Mouse (Mus musculus) Patski (cell line): Measurements from ENCODE around the gene Tbc1d14. TPM values are rescaled to one million over a fixed set of nuclear protein-coding genes. Genes with fewer than 3 reads are reported as not detected.

Experiments
- ATAC-seq: fragments of 100-300 bp; one replicate; pipeline ENCODE4 v1.8.0; 2021
- CTCF ChIA-PET: fragments of 350-600 bp; sonication (Branson Sonifier 250); formaldehyde crosslinking; loops from one replicate; lab custom pipeline; 2022; ENCODE audit warnings: inconsistent platforms; lab: Charles Lee
- POLR2A ChIA-PET: fragments of 350-600 bp; sonication (Branson Sonifier 250); formaldehyde crosslinking; loops from one replicate; lab custom pipeline; 2022; ENCODE audit warnings: antibody characterized with exemption, inconsistent platforms; lab: Charles Lee
- DNase-seq: peaks from one replicate; pipeline ENCODE4 v3.0.0-alpha.2; 2011; ENCODE audit warnings: low read depth, low spot score
- H3K27me3 ChIP-seq: fragments of 371-371 bp; one replicate; pipeline ENCODE4 v1.5.1; 2021
- CTCF ChIP-seq: fragments of 100-300 bp; IDR thresholded peaks from one replicate; pipeline ENCODE4 v1.5.1; 2021
- in situ Hi-C: fragments of 300-500 bp; cut with MboI; formaldehyde crosslinking; loops from 3 replicates; pipeline ENCODE4 v1.11.1; 2018; ENCODE audit warnings: low pct_unique_long_range_greater_than_20kb, mixed read lengths
- polyA plus RNA-seq: library from polyadenylated mRNA; unstranded; gene quantifications from one replicate; pipeline ENCODE4 v1.2.3, GENCODE M21; 2021

Gene Tbc1d14
- polyA plus RNA-seq, 1 experiment from 2014 or later: 49.8 TPM

GRCm38 (mm10) chr5:36602028-36602427 is 9.0 kb upstream of the Tbc1d14 start:
- no peak for DNase-seq
- in situ Hi-C loops: loop anchor here (5.0 kb wide), 2 partner anchors 85 to 140 kb away; no protein-coding TSS in a partner anchor

GRCm38 (mm10) chr5:36601492-36601891 is 8.4 kb upstream of the Tbc1d14 start:
- ChIA-PET POLR2A (interaction anchor here (0.7 kb wide), 1 partner anchor 146 kb away, joined by 3 read pairs; no protein-coding TSS in a partner anchor), CTCF (interaction anchor here (1.0 to 9.6 kb wide), 3 partner anchors 15 to 138 kb away, joined by 3 to 62 read pairs (median 8); no protein-coding TSS in a partner anchor)
- no peak for ATAC-seq
- in situ Hi-C loops: loop anchor here (5.0 kb wide), 2 partner anchors 86 to 141 kb away; no protein-coding TSS in a partner anchor
- no peaks in the 10 kb centered on the region for H3K27me3 ChIP-seq
- no peak for TF ChIP-seq CTCF
- no peak for DNase-seq

More at GRCm38 (mm10) chr5:36602028-36602427, 9.0 kb upstream of the Tbc1d14 start:
- no peak for TF ChIP-seq CTCF
- POLR2A ChIA-PET: interaction anchor here (0.7 to 1.2 kb wide), 2 partner anchors 77 to 146 kb away, joined by 3 read pairs; no protein-coding TSS in a partner anchor
- no peaks in the 10 kb centered on the region for H3K27me3 ChIP-seq
- no peak for ATAC-seq
- CTCF ChIA-PET: interaction anchor here (0.7 to 9.6 kb wide), 7 partner anchors 15 to 146 kb away, joined by 3 to 62 read pairs (median 3); no protein-coding TSS in a partner anchor

GRCm38 (mm10) chr5:36598883-36599282 is 5.8 kb upstream of the Tbc1d14 start:
- DNase-seq (no peak), ATAC-seq (no peak)
- ChIA-PET CTCF (interaction anchor here (1.0 to 2.0 kb wide), 3 partner anchors 100 to 149 kb away, joined by 3 to 10 read pairs (median 5); no protein-coding TSS in a partner anchor), POLR2A (no interaction called here)
- in situ Hi-C loops: no loop called here
- no peak for TF ChIP-seq CTCF
- H3K27me3 ChIP-seq: no peaks in the 10 kb centered on the region

- no peak for ATAC-seq
- in situ Hi-C loops: no loop called here
- no peak for DNase-seq
- no peak for TF ChIP-seq CTCF
- no peaks in the 10 kb centered on the region for H3K27me3 ChIP-seq
- ChIA-PET CTCF (interaction anchor here (1.0 to 2.0 kb wide), 3 partner anchors 9 to 144 kb away, joined by 3 to 10 read pairs (median 6); no protein-coding TSS in a partner anchor), POLR2A (interaction anchor here (0.8 to 1.0 kb wide), 2 partner anchors 115 to 141 kb away, joined by 3 read pairs; no protein-coding TSS in a partner anchor)
Measured at GRCm38 (mm10) chr5:36597653-36598052, 4.6 kb upstream of the Tbc1d14 start.

- CTCF ChIA-PET: interaction anchor here (2.5 kb wide), 1 partner anchor 143 kb away, joined by 8 read pairs; no protein-coding TSS in a partner anchor
- no peak for ATAC-seq
- H3K27me3 ChIP-seq: no peaks in the 10 kb centered on the region
- no peak for DNase-seq
- POLR2A ChIA-PET: no interaction called here
- TF ChIP-seq CTCF: no peak
- in situ Hi-C loops: no loop called here
Measured at GRCm38 (mm10) chr5:36596225-36596624, 3.1 kb upstream of the Tbc1d14 start.

- in situ Hi-C loops: no loop called here
- DNase-seq: no peak
- ChIA-PET POLR2A (no interaction called here), CTCF (interaction anchor here (0.9 to 2.5 kb wide), 7 partner anchors 10 to 147 kb away, joined by 3 to 8 read pairs (median 4); no protein-coding TSS in a partner anchor)
- TF ChIP-seq CTCF: no peak
- H3K27me3 ChIP-seq: no peaks in the 10 kb centered on the region
- peak; percentile 37 for ATAC-seq
Measured at GRCm38 (mm10) chr5:36595115-36595514, 2.0 kb upstream of the Tbc1d14 start.

- ATAC-seq (no peak), DNase-seq (no peak)
- TF ChIP-seq CTCF: no peak
- in situ Hi-C loops: no loop called here
- ChIA-PET POLR2A (no interaction called here), CTCF (interaction anchor here (0.9 to 2.5 kb wide), 4 partner anchors 10 to 148 kb away, joined by 3 to 8 read pairs (median 4); no protein-coding TSS in a partner anchor)
- no peaks in the 10 kb centered on the region for H3K27me3 ChIP-seq
Measured at GRCm38 (mm10) chr5:36594344-36594743, 1.3 kb upstream of the Tbc1d14 start.

GRCm38 (mm10) chr5:36590499-36590920 is 2.6 kb downstream of the Tbc1d14 start:
- in situ Hi-C loops: no loop called here
- ATAC-seq: no peak
- no peak for DNase-seq

GRCm38 (mm10) chr5:36584299-36584698 is 8.8 kb downstream of the Tbc1d14 start:
- in situ Hi-C loops: loop anchor here (5.0 kb wide), 1 partner anchor 57 kb away; no protein-coding TSS in a partner anchor
- DNase-seq: no peak
- no peak for TF ChIP-seq CTCF
- peaks cover 4% of the 10 kb centered on the region for H3K27me3 ChIP-seq
- ChIA-PET POLR2A (no interaction called here), CTCF (interaction anchor here (1.0 to 1.4 kb wide), 4 partner anchors 11 to 155 kb away, joined by 3 read pairs; no protein-coding TSS in a partner anchor)
- ATAC-seq: no peak

More at GRCm38 (mm10) chr5:36590499-36590920, 2.6 kb downstream of the Tbc1d14 start:
- ChIA-PET CTCF (interaction anchor here (0.9 kb wide), 1 partner anchor 88 kb away, joined by 4 read pairs; no protein-coding TSS in a partner anchor), POLR2A (no interaction called here)
- peaks cover 4% of the 10 kb centered on the region for H3K27me3 ChIP-seq
- TF ChIP-seq CTCF: no peak

- H3K27me3 ChIP-seq: peaks cover 4% of the 10 kb centered on the region
- DNase-seq (peak; percentile 98), ATAC-seq (peak; percentile 93)
- CTCF ChIA-PET: interaction anchor here (0.9 to 1.2 kb wide), 3 partner anchors 13 to 60 kb away, joined by 3 to 5 read pairs (median 4); no protein-coding TSS in a partner anchor
- TF ChIP-seq CTCF: no peak
- in situ Hi-C loops: loop anchor here (5.0 kb wide), 1 partner anchor 55 kb away; no protein-coding TSS in a partner anchor
- POLR2A ChIA-PET: interaction anchor here (1.2 kb wide), 2 partner anchors 53 to 59 kb away, joined by 3 to 5 read pairs; no protein-coding TSS in a partner anchor
Measured at GRCm38 (mm10) chr5:36581924-36582642, 11.0 kb downstream of the Tbc1d14 start.
